Mouse (Mus musculus) thymus, adult 2 months (tissue): ENCODE results near the gene Bmp2k.

Source experiments
- CTCF ChIP-seq: fragments of 200-500 bp; IDR thresholded peaks from 2 replicates; pipeline ENCODE4 v1.5.1; 2012; ENCODE audit warnings: mild to moderate bottlenecking, control low read depth, low read length, moderate library complexity, borderline replicate concordance; ENCODE audit not compliant: control insufficient read depth, poor library complexity, insufficient read depth; ENCODE audit errors: extremely low read depth
- POLR2A ChIP-seq: fragments of 200-500 bp; IDR thresholded peaks from 2 replicates; pipeline ENCODE4 v1.6.1; 2012; ENCODE audit warnings: mild to moderate bottlenecking, low read length, control low read depth, moderate library complexity; ENCODE audit not compliant: control insufficient read depth, poor library complexity, insufficient read depth; ENCODE audit errors: extremely low read depth

DNA sequence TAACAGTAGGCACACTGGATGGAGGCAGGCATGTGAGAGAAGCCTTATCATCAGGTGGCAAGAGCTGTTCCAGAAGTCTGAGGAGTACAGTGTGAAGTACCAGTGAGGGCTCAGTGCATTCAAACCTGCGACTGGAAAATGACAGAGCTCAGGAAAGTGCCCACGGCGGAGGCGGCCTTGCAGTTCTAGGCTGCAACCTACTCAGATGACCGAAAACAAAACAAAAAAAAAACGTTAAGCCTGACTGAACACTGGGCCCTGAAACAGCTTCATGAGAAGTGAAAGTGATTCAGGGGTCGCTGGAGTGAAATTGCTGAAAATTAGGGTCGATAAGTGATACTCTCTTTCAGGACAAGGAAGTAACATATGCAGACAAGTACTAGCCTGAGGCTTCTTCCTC, 4.4 kb upstream of the Bmp2k start:
- TF ChIP-seq CTCF, result no peak
- TF ChIP-seq POLR2A, result no peak
